Mouse (Mus musculus) urinary bladder, postnatal 25 days (tissue): Measurements from ENCODE around the gene Ppp1r15b.

Experiments used
- DNase-seq: peaks from one replicate; pipeline ENCODE4 v3.0.0; 2022; ENCODE audit warnings: low spot score

Gene Ppp1r15b

DNA sequence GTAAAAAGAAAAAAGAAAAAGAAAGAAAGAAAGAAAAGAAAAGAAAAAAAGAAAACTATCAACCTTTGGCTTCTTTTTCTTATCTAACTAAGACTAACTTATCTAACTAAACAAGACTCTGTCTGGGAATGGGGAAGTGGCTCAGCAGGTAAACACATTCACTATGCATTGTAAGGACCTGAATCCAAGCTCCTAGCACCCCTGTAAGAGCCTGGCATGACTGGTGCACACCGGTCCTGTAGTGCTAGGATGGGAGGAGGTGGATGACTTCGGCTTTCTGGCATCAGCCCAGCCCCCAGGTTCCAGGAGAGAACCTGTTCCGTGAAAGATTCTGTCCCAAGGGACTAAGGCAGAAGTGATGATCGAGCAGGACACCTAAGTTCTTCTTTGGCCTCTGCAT lies 30.6 kb downstream of the Ppp1r15b start:
- DNase-seq: no peak

DNA sequence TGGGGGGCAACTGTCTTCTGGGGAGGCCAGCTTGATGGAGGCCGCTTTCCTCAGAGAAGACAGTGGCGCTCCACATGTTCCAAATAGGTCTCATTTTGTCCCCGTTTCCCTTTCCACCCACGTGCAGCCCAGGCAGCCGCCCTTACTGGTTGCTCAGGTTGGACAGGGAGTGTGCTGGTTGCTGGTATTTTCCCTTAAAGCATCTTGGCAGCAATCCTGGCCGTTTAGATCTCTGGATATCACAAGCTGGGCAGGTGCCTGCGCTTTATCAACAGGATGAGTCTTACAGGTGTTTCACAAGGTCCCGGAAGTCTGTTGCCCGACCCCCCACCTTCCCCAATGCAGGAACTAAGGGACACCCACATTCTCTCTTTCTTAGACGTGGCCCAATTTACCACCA lies 31.1 kb downstream of the Ppp1r15b start:
- DNase-seq: peak; percentile 63

GRCm38 (mm10) chr1:133162981-133163380 lies 32.0 kb downstream of the Ppp1r15b start:
- DNase-seq: no peak

GRCm38 (mm10) chr1:133163820-133164431 lies 33.0 kb downstream of the Ppp1r15b start, which contains the start of gene Plekha6:
TSS of gene Plekha6 (plus strand) at chr1:133164210.
- DNase-seq: peak; percentile 41

- DNase-seq: peak; percentile 27
Observed at GRCm38 (mm10) chr1:133164591-133165011, 33.7 kb downstream of the Ppp1r15b start.

GRCm38 (mm10) chr1:133165111-133165510 lies 34.2 kb downstream of the Ppp1r15b start:
- no peak for DNase-seq

DNA sequence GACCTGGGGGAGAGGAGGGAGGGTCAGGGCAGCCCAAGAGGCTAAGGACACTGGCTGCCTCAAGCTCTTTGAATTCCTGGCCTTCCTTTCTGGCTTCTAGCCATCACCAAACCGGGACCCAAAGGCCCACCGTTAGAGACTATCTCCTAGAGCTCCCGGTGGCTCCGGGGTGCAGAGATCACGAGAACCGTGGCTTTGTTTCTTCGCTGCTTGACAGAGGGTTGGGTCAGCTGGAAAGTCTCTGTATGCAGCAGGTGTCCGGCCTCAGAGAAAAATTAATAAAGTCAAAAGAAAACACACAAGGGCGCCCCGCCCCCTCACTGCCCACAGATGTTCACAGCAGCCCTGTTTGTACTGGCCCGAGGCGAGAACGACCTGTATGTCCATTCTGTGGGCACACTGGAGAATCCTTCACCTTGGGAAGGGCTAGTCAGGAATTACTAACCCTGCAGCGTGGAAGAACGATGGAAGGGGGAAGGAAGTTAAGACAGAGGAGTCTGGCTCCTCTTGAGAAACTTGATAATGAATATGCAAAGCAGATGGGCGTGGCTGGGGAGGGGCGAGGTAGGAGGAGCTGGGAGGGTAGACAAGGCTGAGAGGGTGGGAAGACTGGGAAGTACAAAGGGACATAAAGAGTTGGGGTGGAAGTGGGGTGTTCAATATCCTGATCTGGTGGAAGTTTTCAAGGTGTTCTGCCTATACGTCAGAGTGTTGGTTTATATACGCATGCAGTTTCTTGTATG lies 37.5 kb downstream of the Ppp1r15b start:
- no peak for DNase-seq

DNA sequence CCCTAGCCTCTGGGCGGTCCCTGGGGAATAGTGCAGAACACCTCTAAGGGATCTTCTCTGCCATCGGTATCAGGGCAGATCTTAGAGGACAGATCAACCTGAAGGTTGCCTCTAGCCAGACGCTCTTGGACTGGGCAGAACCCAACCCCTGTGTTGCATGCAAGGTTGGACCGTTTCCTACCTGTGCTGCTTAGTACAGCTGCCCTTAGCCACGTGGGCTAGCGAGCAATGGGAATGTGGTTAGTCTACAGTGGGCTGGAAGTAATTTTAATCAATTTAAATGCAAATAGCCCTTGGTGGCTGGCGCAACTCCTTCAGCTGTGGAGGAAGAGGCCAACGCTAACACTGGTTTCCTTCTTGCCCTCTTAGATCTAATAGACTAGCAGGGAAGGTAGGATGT lies 39.3 kb downstream of the Ppp1r15b start:
- DNase-seq: no peak

DNA sequence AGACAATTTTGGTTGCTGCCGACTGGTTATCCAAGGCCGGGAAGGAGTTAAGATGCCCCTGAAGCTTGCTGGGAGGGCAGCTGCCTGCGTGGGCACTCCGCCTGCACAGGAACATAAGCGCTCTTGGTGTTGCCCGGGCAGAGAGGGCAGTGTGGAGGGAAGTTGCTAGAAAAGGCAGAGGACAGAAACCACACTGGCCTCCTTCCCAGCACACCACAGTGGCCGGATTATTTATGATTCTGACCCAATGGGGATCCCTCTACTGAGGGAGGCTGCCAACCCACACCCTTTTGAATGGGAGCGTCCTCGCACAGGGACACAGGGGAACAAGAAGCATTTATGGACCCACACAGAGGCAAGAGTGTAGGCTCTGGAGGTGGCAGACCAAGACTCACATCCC lies 40.4 kb downstream of the Ppp1r15b start:
- DNase-seq: no peak

GRCm38 (mm10) chr1:133175150-133175549 lies 44.2 kb downstream of the Ppp1r15b start:
- no peak for DNase-seq

- DNase-seq: peak; percentile 68
Observed at GRCm38 (mm10) chr1:133177480-133178172, 46.7 kb downstream of the Ppp1r15b start.

GRCm38 (mm10) chr1:133178732-133179440 lies 47.9 kb downstream of the Ppp1r15b start:
- DNase-seq: no peak

DNA sequence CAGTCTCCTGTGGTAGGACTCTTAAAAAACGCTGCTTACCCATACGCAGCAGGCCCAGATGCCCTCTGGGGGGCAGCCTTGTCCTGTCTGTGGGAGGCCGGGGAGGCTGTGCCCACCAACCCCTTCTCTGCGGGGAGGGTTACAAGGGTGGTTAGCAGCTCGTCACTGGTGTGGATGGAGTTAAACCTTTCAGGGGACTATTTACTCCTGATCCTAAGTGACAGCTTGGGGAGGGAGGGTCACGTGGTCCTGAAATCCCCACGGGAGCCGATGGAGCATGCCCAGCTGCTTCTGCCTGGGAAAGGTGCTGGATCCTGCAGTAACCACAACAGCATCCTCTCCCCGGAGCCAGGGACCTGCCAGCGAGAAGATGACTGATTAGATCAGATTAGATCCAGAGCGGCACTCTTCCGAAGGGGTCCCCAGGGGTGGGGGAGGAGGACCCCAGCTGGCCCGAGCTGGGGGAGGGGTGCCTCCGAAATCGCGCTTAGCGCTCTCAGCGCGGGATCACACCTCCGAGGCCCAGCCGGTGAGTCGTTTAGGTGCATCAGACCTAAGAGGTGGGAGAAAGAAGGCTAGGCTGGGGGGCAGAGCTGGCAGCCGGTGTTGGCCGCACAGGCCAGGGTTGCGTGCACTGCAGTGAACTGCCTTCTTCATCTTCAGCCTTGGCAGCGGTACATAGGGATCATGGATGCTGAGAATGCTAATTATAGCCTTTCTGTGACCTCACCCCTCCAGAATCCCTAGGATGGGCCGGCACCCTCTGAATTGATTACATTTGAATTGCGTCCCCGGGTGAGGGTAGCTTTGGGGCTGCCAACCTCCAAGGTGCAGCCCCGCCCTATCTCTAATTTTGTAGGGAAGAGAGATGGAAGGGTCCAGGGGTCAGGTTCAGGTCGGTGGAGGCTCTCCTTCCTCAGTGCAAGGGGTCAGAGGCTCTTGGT lies 50.4 kb downstream of the Ppp1r15b start:
- DNase-seq: peak; percentile 61

- DNase-seq: no peak
Observed at GRCm38 (mm10) chr1:133182016-133182705, 51.2 kb downstream of the Ppp1r15b start.

DNA sequence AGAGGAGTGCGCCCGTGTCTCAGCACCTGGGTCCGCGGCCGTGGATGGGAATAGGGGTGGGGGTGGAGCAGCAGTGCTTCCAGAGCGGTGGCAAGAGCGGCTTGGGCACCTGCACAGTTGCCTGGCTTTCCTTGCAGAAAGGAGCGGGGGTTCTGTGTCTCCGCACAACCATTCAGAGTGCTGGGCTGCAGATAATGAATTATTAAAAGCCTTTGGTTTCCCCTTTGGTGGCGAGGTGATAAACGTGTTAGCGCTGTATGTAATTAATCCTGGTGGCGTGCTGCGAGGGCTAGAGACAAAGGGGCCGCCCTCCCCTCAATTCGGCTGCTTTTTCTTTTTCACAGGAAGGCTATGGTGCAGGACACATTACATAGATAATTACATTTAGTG lies 51.8 kb downstream of the Ppp1r15b start:
- DNase-seq: no peak

GRCm38 (mm10) chr1:133183141-133183925 lies 52.4 kb downstream of the Ppp1r15b start:
- DNase-seq: no peak

GRCm38 (mm10) chr1:133187948-133188680 lies 57.2 kb downstream of the Ppp1r15b start:
- DNase-seq: no peak

DNA sequence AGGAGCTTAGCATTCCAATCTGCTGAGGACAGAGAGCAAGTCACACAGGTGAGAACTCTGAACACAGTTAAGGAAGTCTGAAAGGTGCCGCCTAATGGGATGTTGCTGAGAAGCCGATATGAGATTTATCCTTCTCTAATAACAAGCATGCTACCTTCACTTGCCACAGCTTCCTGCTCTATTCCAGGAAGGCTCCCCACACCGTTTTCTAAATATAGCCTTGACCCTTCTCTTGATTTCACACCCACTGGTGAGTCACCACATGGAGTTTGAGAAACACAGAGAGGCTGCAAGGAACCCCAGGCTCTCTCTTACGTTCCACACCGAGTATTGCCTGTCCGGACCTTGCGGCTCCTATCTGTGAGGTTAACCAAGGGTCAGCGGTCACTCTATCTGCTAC lies 57.8 kb downstream of the Ppp1r15b start:
- DNase-seq: no peak
